Mouse (Mus musculus): ENCODE measurements at regions not wholly inside any gene's neighbourhood (a gene's known extent, or its start where the extent isn't known, plus 50 kb on each side); places are given as distances from the start of the nearest gene placed in this dataset.

DNA sequence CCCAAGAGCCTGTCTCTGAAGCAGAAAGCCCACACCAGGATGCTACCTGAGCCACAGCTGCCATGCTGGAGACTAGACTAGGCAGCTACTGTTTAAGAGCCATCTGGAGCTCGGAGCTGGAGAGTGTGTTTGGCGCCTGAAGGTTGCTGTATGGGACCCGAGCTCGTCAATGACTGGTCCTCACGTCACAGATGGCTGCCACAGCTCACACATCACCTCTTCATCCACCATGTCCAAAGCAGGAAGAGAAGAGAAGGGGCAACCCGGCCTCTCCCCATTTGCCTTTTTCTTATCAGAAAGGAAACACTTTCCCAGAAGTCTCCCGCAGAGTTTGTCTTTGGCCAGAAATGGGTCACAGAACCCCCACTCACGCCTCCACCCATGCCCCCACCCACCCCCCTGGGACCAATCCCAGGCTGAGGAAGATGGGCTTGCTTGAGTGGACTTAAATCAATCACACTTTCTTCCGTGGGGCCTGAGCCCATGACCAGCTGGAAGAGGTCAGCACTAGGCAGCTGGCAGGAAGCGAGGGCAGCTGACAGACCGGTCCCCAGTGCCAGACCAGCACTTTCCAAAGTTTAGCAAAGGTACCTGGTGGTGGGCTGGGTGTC is 53.5 kb upstream of the Ptpn1 start:
- TF ChIP-seq GATA4 (IDR thresholded peaks at IDR 0.05; ENCODE audit: insufficient replicate concordance, low read length): no peak

DNA sequence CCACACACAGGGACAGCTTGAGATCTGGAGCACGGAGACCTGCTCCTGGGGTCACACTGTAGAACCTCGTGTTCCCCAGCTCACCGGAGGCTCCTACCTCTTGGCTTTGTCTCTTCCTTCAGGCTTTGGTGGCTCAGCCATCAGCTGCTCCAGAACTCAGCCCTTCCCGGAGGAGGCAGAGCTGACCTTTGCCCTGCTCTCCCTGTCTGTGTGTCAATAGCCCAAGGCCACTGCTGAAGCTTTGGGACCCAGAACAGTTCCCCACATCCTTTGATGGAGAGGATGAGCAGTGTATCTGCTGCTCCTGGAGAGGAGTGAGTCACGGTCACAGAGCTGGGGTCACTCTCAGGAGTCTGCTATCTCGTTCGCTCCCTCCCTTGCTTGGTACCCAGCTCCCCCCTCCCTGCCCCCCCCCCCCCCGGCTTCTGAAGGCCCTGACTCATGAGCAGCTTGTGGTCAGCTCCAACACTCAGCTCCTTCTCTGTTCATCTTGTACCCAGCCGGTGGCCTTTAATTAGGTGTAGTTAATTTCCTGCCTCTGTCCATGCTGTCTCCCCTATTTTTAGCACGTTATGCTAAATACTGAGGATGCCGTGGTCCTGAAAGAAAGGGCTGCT is 54.5 kb upstream of the Ptpn1 start:
- TF ChIP-seq GATA4 (IDR thresholded peaks at IDR 0.05; ENCODE audit: insufficient replicate concordance, low read length): no peak

- TF ChIP-seq GATA4 (IDR thresholded peaks at IDR 0.05; ENCODE audit: insufficient replicate concordance, low read length): no peak
Observed at GRCm38 (mm10) chr2:167872507-167872906, 59.4 kb upstream of the Ptpn1 start.

GRCm38 (mm10) chr2:167870153-167870552 is 61.7 kb upstream of the Ptpn1 start:
- no peak for TF ChIP-seq GATA4 (IDR thresholded peaks at IDR 0.05; ENCODE audit: insufficient replicate concordance, low read length)

DNA sequence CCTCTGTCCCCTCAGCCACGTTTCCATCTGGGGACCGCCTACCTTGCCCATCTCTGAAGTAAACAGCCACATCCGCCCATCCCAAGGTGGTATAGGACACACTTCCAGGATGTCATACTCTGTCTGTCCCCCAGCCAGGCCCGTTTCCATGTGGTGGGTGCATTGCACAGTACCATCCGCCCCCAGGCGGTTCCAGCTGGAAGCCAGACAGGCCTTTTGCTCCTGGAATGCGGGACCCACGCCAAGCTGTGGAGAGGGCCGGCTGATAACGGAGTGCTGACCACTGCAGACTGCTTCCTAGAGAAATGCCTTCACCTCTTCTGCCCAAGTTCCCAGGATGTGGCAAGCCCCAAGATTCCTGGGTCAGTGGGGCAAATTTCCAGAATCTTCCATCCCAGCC is 65.1 kb upstream of the Ptpn1 start:
- TF ChIP-seq GATA4 (IDR thresholded peaks at IDR 0.05; ENCODE audit: insufficient replicate concordance, low read length): peak; percentile 100

GRCm38 (mm10) chr2:167865525-167865924 is 66.3 kb upstream of the Ptpn1 start:
- no peak for TF ChIP-seq GATA4 (IDR thresholded peaks at IDR 0.05; ENCODE audit: insufficient replicate concordance, low read length)

DNA sequence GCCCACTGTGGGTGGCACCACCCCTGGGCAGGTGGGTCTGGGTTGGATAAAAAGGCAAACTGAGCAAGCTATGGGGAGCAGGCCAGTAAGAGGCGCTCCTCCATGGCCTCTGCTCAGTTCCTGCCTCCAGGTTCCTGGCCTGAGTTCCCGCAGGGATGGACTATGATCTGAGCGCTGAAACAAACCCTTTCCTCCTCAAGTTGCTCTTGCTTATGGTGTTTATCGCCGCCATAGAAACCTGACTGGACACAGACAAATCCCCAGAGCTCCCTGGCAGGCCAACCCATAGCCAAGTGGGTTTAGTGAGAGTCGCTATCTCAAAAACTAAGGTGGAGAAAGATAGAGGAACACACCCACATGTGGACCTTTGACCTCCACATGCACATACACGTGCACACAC is 67.2 kb upstream of the Ptpn1 start:
- TF ChIP-seq GATA4 (IDR thresholded peaks at IDR 0.05; ENCODE audit: insufficient replicate concordance, low read length): no peak

DNA sequence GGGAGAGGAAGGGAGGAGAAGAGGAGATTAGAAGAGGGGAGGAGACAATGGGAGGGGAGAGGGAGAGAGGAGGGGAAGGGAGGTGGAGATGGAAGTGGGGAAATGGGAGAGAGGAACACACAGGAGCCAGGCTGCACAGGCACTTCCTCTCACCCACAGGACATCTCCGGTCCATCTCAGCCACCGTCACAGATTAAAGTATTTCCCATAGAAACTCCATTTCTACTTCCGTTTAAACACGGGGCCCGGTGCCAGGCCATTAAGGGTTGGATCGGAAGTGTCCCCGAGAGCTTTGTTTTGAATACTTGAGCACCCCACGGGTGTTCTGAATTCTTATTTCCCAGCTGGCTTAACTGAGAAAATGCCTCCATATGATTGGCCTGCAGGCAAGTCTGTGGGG is 67.6 kb upstream of the Ptpn1 start:
- TF ChIP-seq GATA4 (IDR thresholded peaks at IDR 0.05; ENCODE audit: insufficient replicate concordance, low read length): 0 out of 2 replicates have a peak, but pooled peaks have one; percentile 65

- no peak for TF ChIP-seq GATA4 (IDR thresholded peaks at IDR 0.05; ENCODE audit: insufficient replicate concordance, low read length)
Observed at GRCm38 (mm10) chr2:167863616-167864015, 68.2 kb upstream of the Ptpn1 start.

- no peak for TF ChIP-seq GATA4 (IDR thresholded peaks at IDR 0.05; ENCODE audit: insufficient replicate concordance, low read length)
Observed at GRCm38 (mm10) chr2:167861178-167861520, 70.7 kb upstream of the Ptpn1 start.

- TF ChIP-seq GATA4 (IDR thresholded peaks at IDR 0.05; ENCODE audit: insufficient replicate concordance, low read length): peak; percentile 59; the same call in 1 of the 2 replicates
Observed at GRCm38 (mm10) chr2:167860457-167861177, 71.2 kb upstream of the Ptpn1 start.

DNA sequence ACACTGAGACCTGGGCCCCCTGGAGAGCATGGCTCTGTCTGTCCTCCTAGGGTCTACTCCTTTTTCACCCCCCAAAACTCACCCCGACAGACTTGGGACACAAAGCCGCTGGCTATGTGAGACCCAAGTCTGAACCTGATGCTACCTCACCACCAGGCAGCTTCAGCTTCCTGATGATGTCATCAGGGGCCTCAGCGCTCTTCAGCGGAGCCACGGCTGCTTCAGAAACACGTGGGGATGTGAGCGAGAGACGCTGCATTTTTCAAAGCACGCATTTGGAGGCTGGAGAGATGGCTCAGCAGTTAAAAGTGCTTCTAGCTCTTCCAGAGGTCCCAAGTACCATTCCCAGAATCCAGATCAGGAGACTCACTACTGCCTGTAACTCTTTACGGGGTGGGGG is 72.3 kb upstream of the Ptpn1 start:
- TF ChIP-seq GATA4 (IDR thresholded peaks at IDR 0.05; ENCODE audit: insufficient replicate concordance, low read length): no peak

DNA sequence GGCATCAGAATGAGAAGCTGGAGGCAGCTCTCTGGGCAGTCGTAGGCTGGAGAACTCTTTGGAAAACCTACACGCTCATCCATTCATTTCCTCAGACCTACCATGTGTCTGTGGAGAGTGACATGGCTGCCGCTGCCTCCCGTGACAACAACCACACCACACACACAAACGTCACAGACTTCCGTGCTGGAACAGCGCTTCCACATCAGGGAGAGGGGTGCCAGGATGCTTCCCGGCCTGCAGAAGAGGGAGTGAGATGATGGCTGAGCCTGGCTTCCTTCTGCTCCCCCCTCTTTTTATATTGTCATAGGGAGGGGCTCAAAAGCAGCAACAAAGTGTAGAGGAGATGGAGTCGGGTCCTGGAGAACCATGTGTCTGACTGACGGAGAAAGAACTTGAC is 73.5 kb upstream of the Ptpn1 start:
- TF ChIP-seq GATA4 (IDR thresholded peaks at IDR 0.05; ENCODE audit: insufficient replicate concordance, low read length): no peak

GRCm38 (mm10) chr2:167857911-167858310 is 73.9 kb upstream of the Ptpn1 start:
- no peak for TF ChIP-seq GATA4 (IDR thresholded peaks at IDR 0.05; ENCODE audit: insufficient replicate concordance, low read length)

- TF ChIP-seq GATA4 (IDR thresholded peaks at IDR 0.05; ENCODE audit: insufficient replicate concordance, low read length): no peak
Observed at GRCm38 (mm10) chr2:167856920-167857475, 74.9 kb upstream of the Ptpn1 start.

DNA sequence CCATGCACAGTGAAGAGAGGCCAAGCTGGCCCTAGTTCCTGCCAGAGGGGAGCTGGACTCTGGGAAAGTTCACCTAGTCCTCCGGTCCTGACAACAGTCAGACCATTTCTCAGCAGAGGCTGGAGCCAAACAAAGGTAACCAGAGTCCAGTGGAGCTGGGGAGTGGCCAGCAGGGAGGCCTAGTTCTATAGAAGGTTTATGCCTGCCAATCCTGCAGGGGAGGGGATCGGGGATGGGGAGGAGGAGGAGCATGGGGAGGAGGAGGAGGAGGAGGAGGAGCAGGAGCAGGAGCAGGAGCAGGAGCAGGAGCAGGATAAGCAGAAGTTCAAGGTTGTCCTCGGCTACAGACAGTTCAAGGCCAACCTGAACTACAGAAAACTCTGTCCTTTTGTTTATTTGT is 75.8 kb upstream of the Ptpn1 start:
- TF ChIP-seq GATA4 (IDR thresholded peaks at IDR 0.05; ENCODE audit: insufficient replicate concordance, low read length): no peak

Data from liver, adult (tissue).